Mouse (Mus musculus) liver, embryonic 14.5 days (tissue): ENCODE data around the gene Zbtb7a. TPM values are rescaled to one million over a fixed set of nuclear protein-coding genes. Genes with fewer than 3 reads are reported as not detected.
A peak's percentile ranks its signal among the peaks of the same experiment; 100 is the strongest.

Experiments
- ATAC-seq: fragments of 200-750 bp; cut with Nextera tagmentation; 2 replicates; pipeline ENCODE4 v1.8.0; 2017; ENCODE audit warnings: moderate number of reproducible peaks, mild to moderate bottlenecking, moderate library complexity; ENCODE audit not compliant: insufficient read depth
- DNase-seq, 3 experiments: peaks; one replicate each; pipeline ENCODE4 v3.0.0-alpha.2; 2012 to 2013; ENCODE audit warnings: low read depth in 3 of 3, low spot score in 3 of 3
- H3K27ac ChIP-seq: fragments of 300-500 bp; sonication (generic); 2 replicates; pipeline ENCODE4 v1.5.1; 2014; ENCODE audit warnings: moderate library complexity, mild to moderate bottlenecking, control low read depth, inconsistent platforms
- H3K27me3 ChIP-seq: fragments of 300-500 bp; sonication (generic); 2 replicates; pipeline ENCODE4 v1.6.1; 2014; ENCODE audit warnings: mild to moderate bottlenecking, low read length, moderate library complexity; ENCODE audit not compliant: control insufficient read depth, insufficient read depth
- H3K36me3 ChIP-seq: fragments of 300-500 bp; sonication (generic); replicated peaks from 2 replicates; pipeline ENCODE4 v1.6.1; 2014; ENCODE audit warnings: low read depth; ENCODE audit not compliant: control insufficient read depth, insufficient read depth
- H3K4me1 ChIP-seq, 2 experiments: fragments of 200-500 bp in 1 of 2; fragments of 300-500 bp in 1 of 2; sonication (generic) in 1 of 2; replicated peaks; 2 replicates each; pipeline ENCODE4 v1.6.1; 2012 to 2014; ENCODE audit warnings: antibody characterized with exemption in 1 of 2, inconsistent platforms in 1 of 2, low read length in 1 of 2; ENCODE audit not compliant: control insufficient read depth in 2 of 2, insufficient read depth in 2 of 2
- H3K4me2 ChIP-seq: fragments of 300-500 bp; sonication (generic); 2 replicates; pipeline ENCODE4 v1.6.1; 2014; ENCODE audit warnings: low read depth, mild to moderate bottlenecking, control low read depth, moderate library complexity
- H3K4me3 ChIP-seq, 2 experiments: fragments of 200-500 bp in 1 of 2; fragments of 300-500 bp in 1 of 2; sonication (generic) in 1 of 2; 2 replicates each; pipeline ENCODE4 v1.5.1; 2012 to 2014; ENCODE audit warnings: low read depth in 2 of 2, low read length in 2 of 2, mild to moderate bottlenecking in 2 of 2, control low read depth in 1 of 2, inconsistent platforms in 1 of 2, moderate library complexity in 1 of 2; ENCODE audit not compliant: insufficient read depth in 1 of 2
- H3K9ac ChIP-seq: fragments of 300-500 bp; sonication (generic); replicated peaks from 2 replicates; pipeline ENCODE4 v1.6.1; 2014; ENCODE audit warnings: mild to moderate bottlenecking, control low read depth, moderate library complexity
- H3K9me3 ChIP-seq: fragments of 300-500 bp; sonication (generic); 2 replicates; pipeline ENCODE4 v1.6.1; 2016; ENCODE audit warnings: low read length, mixed read lengths; ENCODE audit not compliant: control insufficient read depth
- CTCF ChIP-seq: IDR thresholded peaks from 2 replicates; pipeline ENCODE4 v1.5.1; 2016; ENCODE audit warnings: antibody characterized with exemption, low read depth, control low read depth
- EP300 ChIP-seq: IDR thresholded peaks from 2 replicates; pipeline ENCODE4 v1.6.1; 2016; ENCODE audit warnings: antibody characterized with exemption, low read depth
- WGBS: fragments of 180-500 bp; shearing (Covaris S2); extraction: QIAGEN DNeasy Blood & Tissue Kit; methylation state at CpG from one replicate; pipeline ENCODE4 v1.1.7; 2014; ENCODE audit not compliant: insufficient replicate concordance; 5-methylcytosine and 5-hydroxymethylcytosine counted together
- polyA plus RNA-seq, 2 experiments: library from polyadenylated mRNA; depleted of rRNA in 1 of 2; stranded (reverse) in 1 of 2; unstranded in 1 of 2; fragments of >200 nt; fragmentation: Nextera tagmentation in 1 of 2; extraction: Ambion mirVana in 1 of 2; gene quantifications; 2 replicates each; pipeline versions ENCODE4 v1.2.1 to v1.2.3; 2012 to 2014

Zbtb7a gene
- polyA plus RNA-seq, 2 experiments: 15.2 to 25.1 TPM

- DNase-seq (no peak), ATAC-seq (peak; percentile 3; the same call in 1 of the 2 replicates)
- H3K27ac ChIP-seq: peak overlapping the region; percentile 28
- peak overlapping the region; percentile 28; the same call in 1 of the 2 replicates for H3K9ac ChIP-seq
- WGBS: 14% methylated on average over 13 of the region's 13 CpGs
- peaks cover 40% of the 10 kb centered on the region for H3K36me3 ChIP-seq
- H3K27me3 ChIP-seq: no peaks in the 10 kb centered on the region
- peak overlapping the region; percentile 89 for H3K4me2 ChIP-seq
- H3K9me3 ChIP-seq: no peaks in the 10 kb centered on the region
- H3K4me3 ChIP-seq: peak overlapping the region; percentile 27 to 95
- peaks cover 5 to 19% of the 10 kb centered on the region in 2 experiments for H3K4me1 ChIP-seq
- TF ChIP-seq EP300 (no peak), CTCF (no peak)
Observed at GRCm38 (mm10) chr10:81175936-81176465, 41.0 kb downstream of the Zbtb7a start.

GRCm38 (mm10) chr10:81176466-81177271, 41.6 kb downstream of the Zbtb7a start, which contains the start of gene Eef2:
Eef2 (plus strand) TSS chr10:81176631.
- peak within 1 kb of the TSS; percentile 89 for H3K4me2 ChIP-seq
- no peaks in the 10 kb centered on the region for H3K27me3 ChIP-seq
- peak within 1 kb of the TSS; percentile 98 for H3K9ac ChIP-seq
- peak; percentile 75 for ATAC-seq
- peak within 1 kb of the TSS; percentile 82 for H3K27ac ChIP-seq
- H3K36me3 ChIP-seq: peaks cover 46% of the 10 kb centered on the region
- peak; percentile 24 for TF ChIP-seq EP300
- TF ChIP-seq CTCF: 0 out of 2 replicates have a peak, but pooled peaks have one; percentile 6
- under 1% methylated on average over 77 of the region's 77 CpGs for WGBS
- no peaks in the 10 kb centered on the region for H3K9me3 ChIP-seq
- DNase-seq: peak; percentile 94 to 95 (median 95)
- peak within 1 kb of the TSS; percentile 94 to 95 for H3K4me3 ChIP-seq
- H3K4me1 ChIP-seq: peaks cover 5 to 19% of the 10 kb centered on the region in 2 experiments

GRCm38 (mm10) chr10:81177491-81177925, 42.5 kb downstream of the Zbtb7a start:
- 2% methylated on average over 16 of the region's 16 CpGs for WGBS
- Histone ChIP-seq H3K9me3 (no peaks in the 10 kb centered on the region), H3K27ac (peak overlapping the region; percentile 82), H3K9ac (peak overlapping the region; percentile 98), H3K4me2 (peak overlapping the region; percentile 89), H3K27me3 (no peaks in the 10 kb centered on the region), H3K36me3 (peaks cover 52% of the 10 kb centered on the region), H3K4me3 (peak overlapping the region; percentile 94 to 95), H3K4me1 (peaks cover 5 to 19% of the 10 kb centered on the region in 2 experiments)
- no peak for ATAC-seq
- DNase-seq: no peak
- TF ChIP-seq EP300 (no peak), CTCF (no peak)

GRCm38 (mm10) chr10:81177958-81178712, 43.1 kb downstream of the Zbtb7a start:
- TF ChIP-seq EP300: no peak
- TF ChIP-seq CTCF: 0 out of 2 replicates have a peak, but pooled peaks have one; percentile 6
- Histone ChIP-seq H3K9ac (peak overlapping the region; percentile 98), H3K27ac (peak overlapping the region; percentile 82), H3K9me3 (no peaks in the 10 kb centered on the region), H3K4me1 (peaks cover 5 to 19% of the 10 kb centered on the region in 2 experiments), H3K27me3 (no peaks in the 10 kb centered on the region), H3K36me3 (peaks cover 52% of the 10 kb centered on the region), H3K4me3 (peak overlapping the region; percentile 94 to 95), H3K4me2 (peak overlapping the region; percentile 89)
- no peak for ATAC-seq
- no peak for DNase-seq
- 49% methylated on average over 14 of the region's 14 CpGs for whole genome bisulfite sequencing
